Comparison of ENCODE assay signal across 9 mouse cellular contexts in genomic region chr10:128297622-128298021, GRCm38 (mm10). TPM values are rescaled to one million over a fixed set of nuclear protein-coding genes. Genes with fewer than 3 reads are reported as not detected.
DNase-seq lines count a peak whose midpoint lies in the region; ATAC-seq and TF ChIP-seq lines count a peak whose summit lies in the region.
"Had no signal": no experiment of that assay in that cellular context is flagged by ENCODE, and none has a peak within 500 bp of the region (broad histone marks: within the 10 kb centered on the region; RNA-seq: fewer than 3 reads in every experiment).

No protein-coding gene starts in this region.

- H3K36me3 ChIP-seq in heart, embryonic 13.5 days, result peaks cover 5% of the 10 kb centered on the region
- H3K36me3 ChIP-seq in forebrain, postnatal 0 days (ENCODE audit: insufficient read depth), result peaks cover 5% of the 10 kb centered on the region; the same call in 1 of the 2 replicates

- H3K4me1 ChIP-seq in heart, embryonic 13.5 days, result peaks cover 29% of the 10 kb centered on the region
- peaks cover 5% of the 10 kb centered on the region; the same call in 1 of the 2 replicates for H3K4me1 ChIP-seq in forebrain, postnatal 0 days (ENCODE audit: insufficient read depth)

- peak; percentile 36; the same call in 1 of the 2 replicates for ATAC-seq in cerebellum, adult (ENCODE audit: insufficient number of reproducible peaks, low FRiP score, low TSS enrichment)
- peak; percentile 60; the same call in 1 of the 2 replicates for ATAC-seq in heart, embryonic 13.5 days (ENCODE audit: extremely low read depth, insufficient number of reproducible peaks, low FRiP score, low TSS enrichment)
- ATAC-seq in forebrain, postnatal 0 days, result no peak
- no peak for ATAC-seq in granulocyte monocyte progenitor cell, adult 5-6 weeks (replicated peaks; ENCODE audit: poor library complexity, severe bottlenecking)

- H3K4me2 ChIP-seq in heart, embryonic 13.5 days, result peak overlapping the region; percentile 54
- H3K4me2 ChIP-seq in forebrain, postnatal 0 days (ENCODE audit: low read depth), result no peak overlapping the region

- no peaks in the 10 kb centered on the region for H3K27me3 ChIP-seq in heart, embryonic 13.5 days (replicated peaks)
- H3K27me3 ChIP-seq in forebrain, postnatal 0 days (ENCODE audit: insufficient read depth, low read length), result no peaks in the 10 kb centered on the region

- WGBS in heart, embryonic 13.5 days, result 33% methylated on average over 11 of the region's 11 CpGs
- 80% methylated on average over 11 of the region's 11 CpGs for WGBS in forebrain, postnatal 0 days

- H3K9me3 ChIP-seq in heart, embryonic 13.5 days, result no peaks in the 10 kb centered on the region
- H3K9me3 ChIP-seq in forebrain, postnatal 0 days (ENCODE audit: low read length), result no peaks in the 10 kb centered on the region

- no peak for TF ChIP-seq CTCF in forebrain, postnatal 0 days (IDR thresholded peaks at IDR 0.05; ENCODE audit: low read depth)

- H3K9ac ChIP-seq in heart, embryonic 13.5 days, result peak overlapping the region; percentile 68
- H3K9ac ChIP-seq in forebrain, postnatal 0 days, result no peak overlapping the region
- H3K9ac ChIP-seq: liver, embryonic 14.5 days had no signal

- peak; percentile 62 for DNase-seq in left cerebral cortex, postnatal 4 days
- DNase-seq in left cerebral cortex, adult 18-20 months (ENCODE audit: low spot score in 2 of 2), result no peak
- DNase-seq in lung, postnatal 4 days, result peak; percentile 48 to 65
- DNase-seq in forebrain, postnatal 0 days, result no peak
- DNase-seq: right cerebral cortex, postnatal 14 days had no signal

- peak overlapping the region; percentile 86 for H3K27ac ChIP-seq in heart, embryonic 13.5 days (replicated peaks)
- H3K27ac ChIP-seq in forebrain, postnatal 0 days (ENCODE audit: low read depth, low read length), result no peak overlapping the region
- H3K27ac ChIP-seq: liver, embryonic 14.5 days had no signal

- peak overlapping the region; percentile 11; the same call in 1 of the 2 replicates for H3K4me3 ChIP-seq in heart, embryonic 13.5 days
- no peak overlapping the region for H3K4me3 ChIP-seq in forebrain, postnatal 0 days (ENCODE audit: low read depth, low read length)

- intact Hi-C loops in left cerebral cortex, postnatal 4 days (cut with DNase I), result no loop called here

RNA-seq across cellular contexts. Expression of gene Il23a, which starts 0.9 kb away (rescaled TPM):
- not detected for total RNA-seq in left cerebral cortex, postnatal 4 days (2021)
- total RNA-seq in left cerebral cortex, adult 18-20 months (2021), result not detected
- 1.8 and 2.6 TPM in 2 replicates for polyA plus RNA-seq in heart, embryonic 13.5 days (2015; fragmentation: Nextera tagmentation; extraction: Ambion mirVana)
- 0.31 TPM in 1 of 2 replicates, not detected in the other for total RNA-seq in forebrain, postnatal 0 days (2014; rRNA removed)
- not detected in 2 replicates for polyA plus RNA-seq in forebrain, postnatal 0 days (2015; fragmentation: Nextera tagmentation; extraction: Ambion mirVana)
- not detected in 2 replicates for total RNA-seq in granulocyte monocyte progenitor cell, adult 5-6 weeks (2014; fragmentation: Nextera tagmentation)
- 1.3 and 1.6 TPM in 2 replicates for total RNA-seq in granulocyte monocyte progenitor cell, adult 5-6 weeks (2017)

RNA-seq across cellular contexts. Expression of gene Pan2, which starts 5.5 kb away (rescaled TPM):
- total RNA-seq in left cerebral cortex, postnatal 4 days (2021), result 10 to 100 TPM; 19.9 to 22.4 TPM
- 10 to 100 TPM; 12.7 to 15.2 TPM for total RNA-seq in left cerebral cortex, adult 18-20 months (2021)
- polyA plus RNA-seq in heart, embryonic 13.5 days (2015; fragmentation: Nextera tagmentation; extraction: Ambion mirVana), result 24.9 and 25.7 TPM in 2 replicates
- total RNA-seq in forebrain, postnatal 0 days (2014; rRNA removed), result 14.9 and 20.0 TPM in 2 replicates
- polyA plus RNA-seq in forebrain, postnatal 0 days (2015; fragmentation: Nextera tagmentation; extraction: Ambion mirVana), result 9.6 and 11.9 TPM in 2 replicates
- 22.7 and 25.7 TPM in 2 replicates for total RNA-seq in granulocyte monocyte progenitor cell, adult 5-6 weeks (2014; fragmentation: Nextera tagmentation)
- 9.8 and 16.2 TPM in 2 replicates for total RNA-seq in granulocyte monocyte progenitor cell, adult 5-6 weeks (2017)

RNA-seq across cellular contexts. Expression of gene Cnpy2, which starts 24.6 kb away (rescaled TPM):
- total RNA-seq in left cerebral cortex, postnatal 4 days (2021), result 10 to 100 TPM; 81.0 to 86.0 TPM
- total RNA-seq in left cerebral cortex, adult 18-20 months (2021), result 10 to 100 TPM; 65.8 to 68.7 TPM
- 193 and 228 TPM in 2 replicates for polyA plus RNA-seq in heart, embryonic 13.5 days (2015; fragmentation: Nextera tagmentation; extraction: Ambion mirVana)
- 50.1 and 57.5 TPM in 2 replicates for total RNA-seq in forebrain, postnatal 0 days (2014; rRNA removed)
- 179 and 205 TPM in 2 replicates for polyA plus RNA-seq in forebrain, postnatal 0 days (2015; fragmentation: Nextera tagmentation; extraction: Ambion mirVana)
- total RNA-seq in granulocyte monocyte progenitor cell, adult 5-6 weeks (2014; fragmentation: Nextera tagmentation), result 108 and 200 TPM in 2 replicates
- total RNA-seq in granulocyte monocyte progenitor cell, adult 5-6 weeks (2017), result 135 TPM in 2 replicates

RNA-seq across cellular contexts. Expression of gene Stat2, which starts 27.3 kb away (rescaled TPM):
- 10 to 100 TPM; 32.1 to 38.1 TPM for total RNA-seq in left cerebral cortex, postnatal 4 days (2021)
- total RNA-seq in left cerebral cortex, adult 18-20 months (2021), result 10 to 100 TPM; 28.2 to 29.9 TPM
- 9.7 and 9.8 TPM in 2 replicates for polyA plus RNA-seq in heart, embryonic 13.5 days (2015; fragmentation: Nextera tagmentation; extraction: Ambion mirVana)
- total RNA-seq in forebrain, postnatal 0 days (2014; rRNA removed), result 7.2 and 8.1 TPM in 2 replicates
- 6.8 and 10.3 TPM in 2 replicates for polyA plus RNA-seq in forebrain, postnatal 0 days (2015; fragmentation: Nextera tagmentation; extraction: Ambion mirVana)
- 26.8 and 28.5 TPM in 2 replicates for total RNA-seq in granulocyte monocyte progenitor cell, adult 5-6 weeks (2014; fragmentation: Nextera tagmentation)
- 6.5 and 7.1 TPM in 2 replicates for total RNA-seq in granulocyte monocyte progenitor cell, adult 5-6 weeks (2017)

RNA-seq across cellular contexts. Expression of gene Apof, which starts 29.2 kb away (rescaled TPM):
- total RNA-seq in left cerebral cortex, postnatal 4 days (2021), result not detected
- total RNA-seq in left cerebral cortex, adult 18-20 months (2021), result not detected
- polyA plus RNA-seq in heart, embryonic 13.5 days (2015; fragmentation: Nextera tagmentation; extraction: Ambion mirVana), result 0.27 and 1.7 TPM in 2 replicates
- 0.38 and 0.54 TPM in 2 replicates for total RNA-seq in forebrain, postnatal 0 days (2014; rRNA removed)
- polyA plus RNA-seq in forebrain, postnatal 0 days (2015; fragmentation: Nextera tagmentation; extraction: Ambion mirVana), result 0.12 and 0.26 TPM in 2 replicates
- not detected in 2 replicates for total RNA-seq in granulocyte monocyte progenitor cell, adult 5-6 weeks (2014; fragmentation: Nextera tagmentation)
- 0.34 and 0.57 TPM in 2 replicates for total RNA-seq in granulocyte monocyte progenitor cell, adult 5-6 weeks (2017)

Comparison
In these comparisons a context has a peak if more than half of its experiments do, and no peak if none do; other contexts are left out.
1. DNase-seq: peak in left cerebral cortex, postnatal 4 days (single experiment) and lung, postnatal 4 days (2 of 2); none in left cerebral cortex, adult 18-20 months (0 of 2) and forebrain, postnatal 0 days (single experiment).
2. ATAC-seq: peak in cerebellum, adult (single experiment) and heart, embryonic 13.5 days (single experiment); none in forebrain, postnatal 0 days (single experiment) and granulocyte monocyte progenitor cell, adult 5-6 weeks (single experiment).